Comparison of ENCODE assay signal across 17 mouse cellular contexts in genomic region chr2:74285624-74286023, GRCm38 (mm10).
"Had no signal": no experiment of that assay in that cellular context is flagged by ENCODE, and none has a peak within 500 bp of the region (broad histone marks: within the 10 kb centered on the region; RNA-seq: fewer than 3 reads in every experiment).

No protein-coding gene starts in this region.

- H3K27me3 ChIP-seq: neural tube, embryonic 12.5 days; neural tube, embryonic 13.5 days; neural tube, embryonic 15.5 days; stomach, embryonic 15.5 days had no signal

- H3K4me1 ChIP-seq: neural tube, embryonic 12.5 days; neural tube, embryonic 13.5 days; neural tube, embryonic 15.5 days; stomach, embryonic 15.5 days had no signal

- DNase-seq: retina, postnatal 1 day; right cerebral cortex, adult 18-20 months; right cerebral cortex, postnatal 14 days; right cerebral cortex, postnatal 25 days; right cerebral cortex, postnatal 4 days; spleen, adult 18-20 months; thymus, adult 18-20 months; thymus, adult 2 months; thymus, postnatal 14 days; thymus, postnatal 25 days; thymus, postnatal 36 days; thymus, postnatal 4 days had no signal

- H3K4me3 ChIP-seq: neural tube, embryonic 12.5 days; neural tube, embryonic 13.5 days; neural tube, embryonic 15.5 days; stomach, embryonic 15.5 days had no signal

- H3K27ac ChIP-seq: neural tube, embryonic 12.5 days; neural tube, embryonic 13.5 days; neural tube, embryonic 15.5 days; stomach, embryonic 15.5 days; stomach, postnatal 0 days had no signal

- H3K9ac ChIP-seq: neural tube, embryonic 12.5 days; neural tube, embryonic 13.5 days; neural tube, embryonic 15.5 days; stomach, embryonic 15.5 days had no signal

- H3K36me3 ChIP-seq: neural tube, embryonic 12.5 days; neural tube, embryonic 13.5 days; neural tube, embryonic 15.5 days; stomach, embryonic 15.5 days had no signal

- H3K4me2 ChIP-seq: neural tube, embryonic 12.5 days; neural tube, embryonic 13.5 days; neural tube, embryonic 15.5 days; stomach, embryonic 15.5 days had no signal

- H3K9me3 ChIP-seq: neural tube, embryonic 12.5 days; neural tube, embryonic 13.5 days; neural tube, embryonic 15.5 days; stomach, embryonic 15.5 days had no signal
